Mouse (Mus musculus) splenic B cell, adult 2 months (primary cell): ENCODE measurements around the gene Dnajc6.

ENCODE experiments used
- DNase-seq: peaks from one replicate; pipeline ENCODE4 v3.0.0-alpha.2; 2011; ENCODE audit warnings: low read depth, low spot score
- H3K27me3 ChIP-seq: 2 replicates; pipeline ENCODE4 v1.6.1; 2012; ENCODE audit warnings: mild to moderate bottlenecking, low read length, moderate library complexity, mixed read lengths; ENCODE audit not compliant: control insufficient read depth, poor library complexity, insufficient read depth, severe bottlenecking
- H3K36me3 ChIP-seq: 2 replicates; pipeline ENCODE4 v1.6.1; 2012; ENCODE audit warnings: mild to moderate bottlenecking, low read length, moderate library complexity, mixed read lengths; ENCODE audit not compliant: control insufficient read depth, poor library complexity, insufficient read depth, severe bottlenecking

Dnajc6 gene

DNA sequence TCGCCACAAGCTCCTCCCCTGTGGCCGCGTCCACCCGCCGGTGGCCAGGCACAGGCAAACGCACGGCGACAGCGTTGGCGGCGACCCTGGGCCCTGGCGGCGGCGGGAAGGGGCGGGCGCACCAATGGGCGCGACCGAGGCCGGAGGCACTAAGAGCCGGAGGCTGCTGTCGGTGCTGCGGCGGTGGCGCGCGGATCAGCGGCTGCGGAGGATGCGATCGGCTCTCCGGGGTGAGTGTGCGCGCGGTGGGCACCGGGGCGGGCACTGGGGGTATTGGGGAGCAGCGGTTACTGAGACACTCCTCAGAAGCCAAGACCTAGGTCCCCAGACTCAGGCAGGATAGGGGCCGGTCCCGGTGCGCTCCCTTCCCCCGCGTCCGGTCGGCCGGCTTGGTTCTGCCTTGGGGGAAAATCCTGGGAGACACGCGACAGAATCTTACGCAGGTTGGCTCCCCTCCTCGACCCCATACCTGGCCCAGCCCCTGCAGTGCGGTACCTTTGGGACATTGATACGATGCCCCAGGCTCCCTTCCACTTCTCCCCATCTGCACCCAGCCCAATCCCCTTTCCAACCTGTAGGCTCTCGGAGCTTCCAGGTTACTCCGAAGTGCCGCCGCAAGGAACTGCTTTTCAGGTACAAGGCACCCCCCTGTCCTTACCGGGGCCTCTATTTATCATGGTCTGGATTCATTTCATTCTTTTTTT lies at the start of gene Dnajc6:
Gene Dnajc6, plus strand, starts transcription at position 115 of the 704 bp plus-strand sequence.
- no peak for DNase-seq
- H3K27me3 ChIP-seq, result peaks cover 3% of the 10 kb centered on the region; the same call in 1 of the 2 replicates
- no peaks in the 10 kb centered on the region for H3K36me3 ChIP-seq

- Histone ChIP-seq H3K27me3 (no peaks in the 10 kb centered on the region), H3K36me3 (no peaks in the 10 kb centered on the region)
- no peak for DNase-seq
Observed at GRCm38 (mm10) chr4:101448701-101449100, 47.7 kb upstream of the Dnajc6 start.

DNA sequence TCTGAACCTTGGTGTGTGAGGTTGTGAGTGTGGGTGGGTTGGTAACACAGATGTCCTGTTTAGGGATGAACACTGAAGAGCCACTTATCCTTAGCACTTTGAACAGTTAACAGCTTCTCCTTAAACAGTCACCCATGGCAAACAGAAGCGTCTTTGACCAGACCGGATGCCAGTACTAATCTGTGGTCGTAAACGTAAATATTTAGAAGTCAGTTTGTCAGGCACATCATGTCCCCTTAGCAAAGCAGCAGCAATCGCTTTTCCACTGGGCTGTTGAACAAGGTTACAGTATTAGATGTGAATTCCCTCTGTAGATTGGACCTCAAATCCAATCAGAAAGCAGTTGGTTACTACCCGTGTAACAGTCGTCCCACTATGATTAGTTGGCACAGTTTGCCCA lies 47.1 kb upstream of the Dnajc6 start:
- Histone ChIP-seq H3K27me3 (no peaks in the 10 kb centered on the region), H3K36me3 (no peaks in the 10 kb centered on the region)
- no peak for DNase-seq

GRCm38 (mm10) chr4:101450150-101450780 lies 46.2 kb upstream of the Dnajc6 start:
- DNase-seq, result no peak
- H3K36me3 ChIP-seq, result no peaks in the 10 kb centered on the region

DNA sequence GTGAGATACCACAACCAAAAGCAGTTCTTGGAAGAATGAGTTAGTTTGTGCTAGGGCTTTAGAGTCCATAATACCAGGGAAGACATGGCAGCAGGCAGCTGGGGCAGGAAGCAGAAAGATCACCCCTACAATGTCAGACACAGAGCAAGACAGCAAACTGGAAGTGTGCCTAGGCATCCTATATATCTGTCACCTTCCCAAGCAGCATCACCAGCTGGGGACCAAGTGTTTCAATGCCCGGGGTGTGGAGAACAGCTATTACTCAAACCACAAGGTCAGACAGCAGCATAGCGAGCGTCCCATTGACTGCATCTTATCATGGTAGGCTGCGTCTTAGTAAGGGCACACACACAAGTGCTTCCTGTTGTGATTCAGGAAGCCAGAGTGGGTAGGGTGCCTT lies 45.4 kb upstream of the Dnajc6 start:
- H3K27me3 ChIP-seq, result no peaks in the 10 kb centered on the region
- H3K36me3 ChIP-seq, result no peaks in the 10 kb centered on the region
- no peak for DNase-seq

More at GRCm38 (mm10) chr4:101450150-101450780, 46.2 kb upstream of the Dnajc6 start:
- H3K27me3 ChIP-seq, result no peaks in the 10 kb centered on the region

DNA sequence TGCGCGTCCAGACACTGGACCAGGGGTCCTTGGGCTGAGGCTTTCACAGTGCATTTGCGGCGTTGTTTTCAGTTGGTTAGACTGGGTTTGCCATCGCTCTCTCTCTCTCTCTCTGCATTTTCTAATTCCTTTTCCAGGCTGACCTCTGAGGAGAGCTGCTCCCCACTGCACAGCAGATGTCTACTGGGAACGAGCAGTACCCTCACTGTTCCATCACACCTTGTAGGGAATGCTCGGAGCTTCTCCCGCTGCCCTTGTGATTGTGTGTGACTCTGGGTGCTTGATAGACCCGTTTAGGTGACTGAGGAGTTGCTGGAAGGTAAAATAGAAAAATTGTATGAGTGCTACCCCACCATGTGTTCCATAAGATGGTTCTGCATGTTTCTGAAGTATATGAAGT lies 43.6 kb upstream of the Dnajc6 start:
- DNase-seq, result no peak
- Histone ChIP-seq H3K36me3 (no peaks in the 10 kb centered on the region), H3K27me3 (no peaks in the 10 kb centered on the region)

GRCm38 (mm10) chr4:101457176-101457575 lies 39.3 kb upstream of the Dnajc6 start:
- no peak for DNase-seq
- Histone ChIP-seq H3K36me3 (no peaks in the 10 kb centered on the region), H3K27me3 (no peaks in the 10 kb centered on the region)

DNA sequence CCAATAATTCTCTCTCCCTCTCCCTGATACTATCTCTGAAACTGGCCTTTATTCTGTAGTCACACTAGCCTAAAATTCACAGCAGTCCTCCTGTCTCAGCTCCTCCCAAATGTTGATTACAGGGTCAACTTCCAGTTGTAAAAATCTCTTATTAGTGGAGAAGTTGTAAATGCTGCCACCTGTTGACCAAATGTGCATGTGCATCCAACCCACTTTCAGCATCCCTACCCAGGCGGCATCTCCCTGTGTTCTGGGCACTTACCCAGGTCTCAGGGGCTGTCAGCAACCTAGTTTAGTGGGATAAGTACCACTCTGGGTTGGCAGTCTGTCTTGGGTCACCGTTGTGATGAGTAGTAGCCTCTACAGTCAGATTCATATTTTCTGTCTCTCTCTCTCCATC lies 38.1 kb upstream of the Dnajc6 start:
- Histone ChIP-seq H3K36me3 (no peaks in the 10 kb centered on the region), H3K27me3 (no peaks in the 10 kb centered on the region)
- peak; percentile 61 for DNase-seq

DNA sequence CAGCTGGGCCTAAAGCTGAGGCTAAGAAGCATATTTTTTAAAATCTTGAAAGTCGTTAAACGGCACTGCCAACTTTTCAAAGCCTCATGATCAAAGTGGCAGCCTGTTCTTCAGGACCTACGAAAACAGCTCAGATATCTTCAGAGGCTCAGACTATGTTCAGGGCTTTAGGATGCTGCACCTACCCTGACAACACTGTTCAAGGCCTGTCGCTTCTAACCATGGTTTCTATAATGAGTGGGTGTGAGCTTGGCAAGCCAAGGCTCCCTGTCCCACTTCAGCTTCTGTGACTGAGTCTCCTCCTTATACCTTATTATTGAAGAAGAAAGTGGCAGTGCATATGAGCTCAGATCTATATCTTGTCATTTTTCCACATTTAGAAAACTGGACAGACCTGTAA lies 37.1 kb upstream of the Dnajc6 start:
- H3K27me3 ChIP-seq, result no peaks in the 10 kb centered on the region
- no peaks in the 10 kb centered on the region for H3K36me3 ChIP-seq
- DNase-seq, result no peak

- no peaks in the 10 kb centered on the region for H3K36me3 ChIP-seq
- no peaks in the 10 kb centered on the region for H3K27me3 ChIP-seq
- DNase-seq, result no peak
Observed at GRCm38 (mm10) chr4:101460114-101460513, 36.3 kb upstream of the Dnajc6 start.

GRCm38 (mm10) chr4:101462065-101462464 lies 34.4 kb upstream of the Dnajc6 start:
- Histone ChIP-seq H3K27me3 (no peaks in the 10 kb centered on the region), H3K36me3 (no peaks in the 10 kb centered on the region)
- no peak for DNase-seq

DNA sequence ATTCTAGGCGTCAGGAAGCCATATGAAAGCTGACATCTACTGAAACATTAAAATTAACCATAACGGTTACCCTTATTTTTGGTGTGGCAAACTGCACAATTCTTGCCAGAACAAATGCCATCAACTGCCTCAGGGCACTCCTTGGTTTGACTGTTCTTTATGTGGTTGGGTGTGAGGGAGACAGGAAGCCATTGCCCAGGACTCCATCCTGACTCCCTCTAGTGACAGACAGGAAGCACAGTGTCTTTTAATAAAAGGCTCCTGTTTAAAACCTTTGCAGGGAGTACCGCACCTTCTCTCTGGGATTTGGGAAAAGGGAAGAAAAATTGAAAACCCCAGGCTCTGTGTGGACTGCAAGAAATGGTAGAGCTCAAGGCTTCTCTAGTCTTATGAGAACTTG lies 30.2 kb upstream of the Dnajc6 start:
- no peaks in the 10 kb centered on the region for H3K36me3 ChIP-seq
- no peak for DNase-seq
- no peaks in the 10 kb centered on the region for H3K27me3 ChIP-seq

GRCm38 (mm10) chr4:101469242-101469641 lies 27.2 kb upstream of the Dnajc6 start:
- H3K27me3 ChIP-seq, result no peaks in the 10 kb centered on the region
- DNase-seq, result no peak
- no peaks in the 10 kb centered on the region for H3K36me3 ChIP-seq

DNA sequence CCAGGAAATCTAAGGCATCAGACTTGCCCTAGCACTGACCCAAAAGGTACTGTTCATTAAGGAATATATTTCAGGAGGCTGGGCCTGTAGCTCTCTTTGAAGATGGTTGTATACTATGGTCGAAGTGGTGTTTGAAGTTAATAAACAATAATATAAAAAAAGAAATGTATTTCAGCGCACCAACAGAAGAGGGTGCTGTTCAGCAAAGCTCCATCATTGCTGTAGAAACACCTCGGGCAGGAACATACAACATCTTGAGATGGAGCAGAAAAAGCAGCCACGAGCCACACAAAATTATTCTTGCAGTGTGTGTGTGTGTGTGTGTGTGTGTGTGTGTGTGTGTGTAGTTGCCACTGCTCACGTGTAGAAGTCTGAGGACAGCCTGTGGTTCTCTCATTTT lies 25.9 kb upstream of the Dnajc6 start:
- peak; percentile 19 for DNase-seq
- Histone ChIP-seq H3K36me3 (no peaks in the 10 kb centered on the region), H3K27me3 (no peaks in the 10 kb centered on the region)

GRCm38 (mm10) chr4:101472767-101473166 lies 23.7 kb upstream of the Dnajc6 start:
- H3K27me3 ChIP-seq, result no peaks in the 10 kb centered on the region
- no peak for DNase-seq
- no peaks in the 10 kb centered on the region for H3K36me3 ChIP-seq
